Mouse (Mus musculus): Measurements from ENCODE around the gene Rasgrp2. TPM values are rescaled to one million over a fixed set of nuclear protein-coding genes. Genes with fewer than 3 reads are reported as not detected.

The Rasgrp2 gene
- polyA plus RNA-seq, 1 experiment: 696 TPM

- peaks cover 99% of the 10 kb centered on the region for H3K27me3 ChIP-seq (replicated peaks)
These were observed 24.1 kb downstream of the Rasgrp2 start for GRCm38 (mm10) chr19:6423241-6423640.

GRCm38 (mm10) chr19:6424137-6424881 is 25.2 kb downstream of the Rasgrp2 start:
- H3K4me1 ChIP-seq: peaks cover 28% of the 10 kb centered on the region
- H3K4me3 ChIP-seq (replicated peaks): no peak overlapping the region
- H3K36me3 ChIP-seq (replicated peaks; ENCODE audit: low read length): no peaks in the 10 kb centered on the region
- peaks cover 100% of the 10 kb centered on the region for H3K27me3 ChIP-seq (replicated peaks)
- H3K9me3 ChIP-seq: 0 out of 2 replicates have a peak, but pooled peaks cover 3% of the 10 kb centered on the region
- TF ChIP-seq FLI1 (IDR thresholded peaks at IDR 0.05; ENCODE audit: low read length) (no peak), GATA1 (IDR thresholded peaks at IDR 0.05; ENCODE audit: borderline replicate concordance, low read length) (no peak)

More at GRCm38 (mm10) chr19:6423241-6423640, 24.1 kb downstream of the Rasgrp2 start:
- H3K4me3 ChIP-seq (replicated peaks): no peak overlapping the region
- 0 out of 2 replicates have a peak, but pooled peaks cover 3% of the 10 kb centered on the region for H3K9me3 ChIP-seq
- no peaks in the 10 kb centered on the region for H3K36me3 ChIP-seq (replicated peaks; ENCODE audit: low read length)
- TF ChIP-seq GATA1 (IDR thresholded peaks at IDR 0.05; ENCODE audit: borderline replicate concordance, low read length) (no peak), FLI1 (IDR thresholded peaks at IDR 0.05; ENCODE audit: low read length) (no peak)
- peaks cover 30% of the 10 kb centered on the region for H3K4me1 ChIP-seq

GRCm38 (mm10) chr19:6425595-6425994 is 26.5 kb downstream of the Rasgrp2 start:
- no peak for TF ChIP-seq FLI1 (IDR thresholded peaks at IDR 0.05; ENCODE audit: low read length)
- TF ChIP-seq GATA1 (IDR thresholded peaks at IDR 0.05; ENCODE audit: borderline replicate concordance, low read length): no peak
- Histone ChIP-seq H3K4me1 (peaks cover 26% of the 10 kb centered on the region), H3K27me3 (replicated peaks) (peaks cover 100% of the 10 kb centered on the region), H3K4me3 (replicated peaks) (no peak overlapping the region), H3K9me3 (0 out of 2 replicates have a peak, but pooled peaks cover 3% of the 10 kb centered on the region), H3K36me3 (replicated peaks; ENCODE audit: low read length) (no peaks in the 10 kb centered on the region)

- TF ChIP-seq FLI1 (IDR thresholded peaks at IDR 0.05; ENCODE audit: low read length): no peak
- no peak for TF ChIP-seq GATA1 (IDR thresholded peaks at IDR 0.05; ENCODE audit: borderline replicate concordance, low read length)
These were observed 27.8 kb downstream of the Rasgrp2 start for GRCm38 (mm10) chr19:6426703-6427500.

GRCm38 (mm10) chr19:6427653-6428434 is 28.7 kb downstream of the Rasgrp2 start:
- Histone ChIP-seq H3K27me3 (replicated peaks) (peaks cover 93% of the 10 kb centered on the region), H3K4me1 (peaks cover 21% of the 10 kb centered on the region), H3K4me3 (replicated peaks) (peak overlapping the region; percentile 38), H3K36me3 (replicated peaks; ENCODE audit: low read length) (no peaks in the 10 kb centered on the region), H3K9me3 (0 out of 2 replicates have a peak, but pooled peaks cover 3% of the 10 kb centered on the region)
- TF ChIP-seq GATA1 (IDR thresholded peaks at IDR 0.05; ENCODE audit: borderline replicate concordance, low read length) (no peak), FLI1 (IDR thresholded peaks at IDR 0.05; ENCODE audit: low read length) (no peak)

More at GRCm38 (mm10) chr19:6426703-6427500, 27.8 kb downstream of the Rasgrp2 start:
- Histone ChIP-seq H3K4me1 (peaks cover 21% of the 10 kb centered on the region), H3K9me3 (0 out of 2 replicates have a peak, but pooled peaks cover 3% of the 10 kb centered on the region), H3K36me3 (replicated peaks; ENCODE audit: low read length) (no peaks in the 10 kb centered on the region), H3K27me3 (replicated peaks) (peaks cover 96% of the 10 kb centered on the region), H3K4me3 (replicated peaks) (no peak overlapping the region)

- Histone ChIP-seq H3K4me3 (replicated peaks) (peak overlapping the region; percentile 38), H3K27me3 (replicated peaks) (peaks cover 92% of the 10 kb centered on the region), H3K36me3 (replicated peaks; ENCODE audit: low read length) (no peaks in the 10 kb centered on the region), H3K4me1 (peaks cover 24% of the 10 kb centered on the region), H3K9me3 (0 out of 2 replicates have a peak, but pooled peaks cover 3% of the 10 kb centered on the region)
- TF ChIP-seq GATA1 (IDR thresholded peaks at IDR 0.05; ENCODE audit: borderline replicate concordance, low read length): no peak
These were observed 29.5 kb downstream of the Rasgrp2 start for GRCm38 (mm10) chr19:6428501-6429200.

- no peaks in the 10 kb centered on the region for H3K36me3 ChIP-seq (replicated peaks; ENCODE audit: low read length)
- no peak overlapping the region for H3K4me3 ChIP-seq (replicated peaks)
- TF ChIP-seq GATA1 (IDR thresholded peaks at IDR 0.05; ENCODE audit: borderline replicate concordance, low read length) (no peak), FLI1 (IDR thresholded peaks at IDR 0.05; ENCODE audit: low read length) (no peak)
- H3K9me3 ChIP-seq: no peaks in the 10 kb centered on the region
- H3K27me3 ChIP-seq (replicated peaks): peaks cover 87% of the 10 kb centered on the region
- peaks cover 16% of the 10 kb centered on the region for H3K4me1 ChIP-seq
These were observed 43.9 kb downstream of the Rasgrp2 start for GRCm38 (mm10) chr19:6443016-6443415.

- H3K36me3 ChIP-seq (replicated peaks; ENCODE audit: low read length): no peaks in the 10 kb centered on the region
- peaks cover 93% of the 10 kb centered on the region for H3K27me3 ChIP-seq (replicated peaks)
- TF ChIP-seq GATA1 (IDR thresholded peaks at IDR 0.05; ENCODE audit: borderline replicate concordance, low read length) (no peak), FLI1 (IDR thresholded peaks at IDR 0.05; ENCODE audit: low read length) (no peak)
- H3K4me3 ChIP-seq (replicated peaks): no peak overlapping the region
- H3K9me3 ChIP-seq: no peaks in the 10 kb centered on the region
- H3K4me1 ChIP-seq: peaks cover 31% of the 10 kb centered on the region
These were observed 46.8 kb downstream of the Rasgrp2 start for GRCm38 (mm10) chr19:6445761-6446423.

Measured in megakaryocyte, embryonic 14.5 days (primary cell).